Mouse (Mus musculus) MEL (cell line): ENCODE results near the gene Lypd1. TPM values are rescaled to one million over a fixed set of nuclear protein-coding genes. Genes with fewer than 3 reads are reported as not detected.

Experiments used
- DNase-seq: peaks from one replicate; pipeline ENCODE4 v3.0.0; 2011; ENCODE audit warnings: low read depth, low spot score
- H3K27ac ChIP-seq: 2 replicates; pipeline ENCODE4 v1.5.1; 2012; ENCODE audit warnings: low read depth, mild to moderate bottlenecking, control low read depth, low read length, moderate library complexity; ENCODE audit not compliant: control insufficient read depth
- H3K27me3 ChIP-seq, 2 experiments: fragments of 150-350 bp in 1 of 2; sonication (generic) in 1 of 2; 2 replicates each; pipeline ENCODE4 v1.6.1; 2012; ENCODE audit warnings: low read length in 2 of 2, mild to moderate bottlenecking in 2 of 2, improper control_type of control experiment in 1 of 2, moderate library complexity in 1 of 2; ENCODE audit not compliant: insufficient read depth in 2 of 2, control insufficient read depth in 1 of 2
- H3K36me3 ChIP-seq, 2 experiments: 2 replicates each; pipeline ENCODE4 v1.6.1; 2012 to 2014; ENCODE audit warnings: low read length in 2 of 2, improper control_type of control experiment in 1 of 2, inconsistent platforms in 1 of 2, mild to moderate bottlenecking in 1 of 2; ENCODE audit not compliant: insufficient read depth in 2 of 2, control insufficient read depth in 1 of 2
- H3K4me1 ChIP-seq, 2 experiments: fragments of 150-350 bp in 1 of 2; sonication (generic) in 1 of 2; 2 replicates each; pipeline ENCODE4 v1.6.1; 2012; ENCODE audit warnings: low read length in 2 of 2, improper control_type of control experiment in 1 of 2, mild to moderate bottlenecking in 1 of 2; ENCODE audit not compliant: insufficient read depth in 2 of 2, control insufficient read depth in 1 of 2
- H3K4me3 ChIP-seq, 2 experiments: fragments of 150-350 bp in 1 of 2; sonication (generic) in 1 of 2; 2 replicates each; pipeline ENCODE4 v1.5.1; 2012; ENCODE audit warnings: low read depth in 2 of 2, low read length in 2 of 2, mild to moderate bottlenecking in 2 of 2, moderate library complexity in 2 of 2, control low read depth in 1 of 2, improper control_type of control experiment in 1 of 2; ENCODE audit not compliant: control insufficient read depth in 1 of 2, insufficient read depth in 1 of 2
- H3K79me2 ChIP-seq: 2 replicates; pipeline ENCODE4 v1.6.1; 2012; ENCODE audit warnings: mild to moderate bottlenecking, low read length, moderate library complexity; ENCODE audit not compliant: control insufficient read depth, poor library complexity, insufficient read depth
- H3K9ac ChIP-seq: 2 replicates; pipeline ENCODE4 v1.6.1; 2012; ENCODE audit warnings: low read depth, mild to moderate bottlenecking, control low read depth, low read length, moderate library complexity; ENCODE audit not compliant: control insufficient read depth, poor library complexity, severe bottlenecking
- H3K9me3 ChIP-seq: fragments of 150-350 bp; sonication (generic); replicated peaks from 2 replicates; pipeline ENCODE4 v1.6.1; 2012; ENCODE audit warnings: mild to moderate bottlenecking, low read length, improper control_type of control experiment, moderate library complexity; ENCODE audit not compliant: insufficient read depth
- CHD1 ChIP-seq: IDR thresholded peaks from 2 replicates; pipeline ENCODE4 v1.6.1; 2012; ENCODE audit warnings: low read depth, mild to moderate bottlenecking, inconsistent platforms, low read length, improper control_type of control experiment
- ELF1 ChIP-seq: IDR thresholded peaks from 2 replicates; pipeline ENCODE4 v1.6.1; 2014; ENCODE audit warnings: low read depth, mild to moderate bottlenecking, inconsistent platforms, low read length, improper control_type of control experiment, moderate library complexity
- EP300 ChIP-seq, 2 experiments: IDR thresholded peaks; 2 replicates each; pipeline ENCODE4 v1.6.1; 2011; ENCODE audit warnings: improper control_type of control experiment in 2 of 2, low read length in 2 of 2, low read depth in 1 of 2, mild to moderate bottlenecking in 1 of 2
- GATA1 ChIP-seq: IDR thresholded peaks from 2 replicates; pipeline ENCODE4 v1.6.1; 2011; ENCODE audit warnings: low read depth, low read length, improper control_type of control experiment
- HCFC1 ChIP-seq: IDR thresholded peaks from 2 replicates; pipeline ENCODE4 v1.6.1; 2012; ENCODE audit warnings: low read depth, mild to moderate bottlenecking, inconsistent platforms, low read length, improper control_type of control experiment, moderate library complexity
- JUND ChIP-seq: IDR thresholded peaks from 2 replicates; pipeline ENCODE4 v1.6.1; 2011; ENCODE audit warnings: low read depth, mild to moderate bottlenecking, improper control_type of control experiment, low read length
- KAT2A ChIP-seq: conservative IDR thresholded peaks from 2 replicates; pipeline ENCODE4 v1.6.1; 2012; ENCODE audit warnings: low read depth, low read length, improper control_type of control experiment, inconsistent platforms
- MAX ChIP-seq: IDR thresholded peaks from 2 replicates; pipeline ENCODE4 v1.6.1; 2011; ENCODE audit warnings: low read length, improper control_type of control experiment
- MAZ ChIP-seq: IDR thresholded peaks from 2 replicates; pipeline ENCODE4 v1.6.1; 2012; ENCODE audit warnings: low read depth, mild to moderate bottlenecking, inconsistent platforms, low read length, improper control_type of control experiment
- MEF2A ChIP-seq: IDR thresholded peaks from 2 replicates; pipeline ENCODE4 v1.6.1; 2014; ENCODE audit warnings: low read depth, mild to moderate bottlenecking, inconsistent platforms, low read length, improper control_type of control experiment; ENCODE audit not compliant: poor library complexity, insufficient replicate concordance, severe bottlenecking; ENCODE audit errors: extremely low read depth
- MXI1 ChIP-seq: IDR thresholded peaks from 2 replicates; pipeline ENCODE4 v1.6.1; 2011; ENCODE audit warnings: mild to moderate bottlenecking, low read depth, low read length, improper control_type of control experiment
- POLR2A ChIP-seq, 2 experiments: IDR thresholded peaks; 2 replicates each; pipeline ENCODE4 v1.6.1; 2011 to 2012; ENCODE audit warnings: low read length in 2 of 2, mild to moderate bottlenecking in 2 of 2, control low read depth in 1 of 2, improper control_type of control experiment in 1 of 2, low read depth in 1 of 2, moderate library complexity in 1 of 2; ENCODE audit not compliant: control insufficient read depth in 1 of 2, insufficient read depth in 1 of 2, poor library complexity in 1 of 2
- POLR2AphosphoS2 ChIP-seq: IDR thresholded peaks from 2 replicates; pipeline ENCODE4 v1.6.1; 2011; ENCODE audit warnings: low read length, improper control_type of control experiment
- POLR2AphosphoS5 ChIP-seq: IDR thresholded peaks from 2 replicates; pipeline ENCODE4 v1.6.1; 2012; ENCODE audit warnings: low read depth, borderline replicate concordance, mild to moderate bottlenecking, inconsistent platforms, low read length, moderate library complexity, mixed read lengths
- RAD21 ChIP-seq: IDR thresholded peaks from 2 replicates; pipeline ENCODE4 v1.6.1; 2011; ENCODE audit warnings: mild to moderate bottlenecking, low read depth, low read length, improper control_type of control experiment
- SIN3A ChIP-seq: IDR thresholded peaks from 2 replicates; pipeline ENCODE4 v1.6.1; 2012; ENCODE audit warnings: low read length, improper control_type of control experiment, inconsistent platforms
- SMC3 ChIP-seq: IDR thresholded peaks from 2 replicates; pipeline ENCODE4 v1.6.1; 2011; ENCODE audit warnings: low read depth, low read length, improper control_type of control experiment
- TAL1 ChIP-seq: IDR thresholded peaks from 2 replicates; pipeline ENCODE4 v1.6.1; 2012; ENCODE audit warnings: mild to moderate bottlenecking, inconsistent platforms, low read length, moderate library complexity, mixed read lengths
- TBP ChIP-seq: IDR thresholded peaks from 2 replicates; pipeline ENCODE4 v1.8.0; 2011; ENCODE audit warnings: low read depth, low read length, improper control_type of control experiment
- UBTF ChIP-seq: IDR thresholded peaks from 2 replicates; pipeline ENCODE4 v1.6.1; 2012; ENCODE audit warnings: low read depth, mild to moderate bottlenecking, inconsistent platforms, low read length, improper control_type of control experiment, moderate library complexity, borderline replicate concordance; ENCODE audit not compliant: insufficient read depth
- USF1 ChIP-seq: IDR thresholded peaks from 2 replicates; pipeline ENCODE4 v1.6.1; 2014; ENCODE audit warnings: low read depth, mild to moderate bottlenecking, inconsistent platforms, low read length, improper control_type of control experiment, moderate library complexity
- ZMIZ1 ChIP-seq: IDR thresholded peaks from 2 replicates; pipeline ENCODE4 v1.6.1; 2012; ENCODE audit warnings: low read depth, mild to moderate bottlenecking, inconsistent platforms, low read length, improper control_type of control experiment, moderate library complexity
- ZNF384 ChIP-seq: IDR thresholded peaks from 2 replicates; pipeline ENCODE4 v1.6.1; 2012; ENCODE audit warnings: low read depth, mild to moderate bottlenecking, inconsistent platforms, low read length, improper control_type of control experiment
- polyA plus RNA-seq, 2 experiments: library from polyadenylated mRNA; stranded (reverse) in 1 of 2; unstranded in 1 of 2; fragments of >175 nt in 1 of 2; fragments of >200 nt in 1 of 2; gene quantifications; 2 replicates each; pipeline versions ENCODE4 v1.2.1 to v1.2.4; 2012; ENCODE audit warnings: low replicate concordance in 2 of 2, low read depth in 1 of 2; ENCODE audit not compliant: insufficient read length in 2 of 2, insufficient read depth in 1 of 2, missing spikeins in 1 of 2
- total RNA-seq: library from RNA; depleted of rRNA; stranded (reverse); fragments of 300-350 nt; gene quantifications from 2 replicates; pipeline ENCODE4 v1.2.3, GENCODE M21; 2012

Lypd1 gene
- total and polyA plus RNA-seq, 3 experiments = 0.04 TPM; not detected in 2

DNA sequence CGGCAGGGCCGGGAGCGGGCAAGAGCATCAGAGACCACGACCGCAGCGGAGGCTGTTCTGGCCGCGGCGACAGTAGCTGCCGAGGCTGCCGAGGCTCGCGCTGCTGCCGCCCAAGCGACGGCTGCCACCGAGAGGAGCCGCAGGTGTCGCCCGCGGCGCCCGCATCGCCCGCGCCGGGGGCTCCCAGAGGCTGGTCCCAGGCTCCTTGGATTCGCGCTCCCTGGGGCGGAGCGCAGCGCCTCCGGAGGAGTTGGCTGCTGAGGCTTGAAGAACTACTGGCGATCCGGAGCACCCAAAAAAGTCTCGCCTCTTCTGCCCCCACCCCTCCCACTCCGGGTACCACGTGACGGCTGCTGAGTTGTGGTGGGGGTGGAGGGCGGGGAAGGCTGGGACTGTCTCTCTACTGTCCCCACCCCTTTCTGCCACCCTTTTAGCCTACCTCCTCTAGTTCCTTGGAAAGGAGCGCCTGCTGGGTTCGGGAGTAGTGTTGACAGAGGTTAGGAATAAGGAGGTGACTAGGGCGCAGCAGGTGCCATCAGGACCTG lies 928 bp downstream of the Lypd1 start:
- Histone ChIP-seq H3K27ac (no peak overlapping the region), H3K4me3 (no peak overlapping the region), H3K9ac (no peak overlapping the region)

DNA sequence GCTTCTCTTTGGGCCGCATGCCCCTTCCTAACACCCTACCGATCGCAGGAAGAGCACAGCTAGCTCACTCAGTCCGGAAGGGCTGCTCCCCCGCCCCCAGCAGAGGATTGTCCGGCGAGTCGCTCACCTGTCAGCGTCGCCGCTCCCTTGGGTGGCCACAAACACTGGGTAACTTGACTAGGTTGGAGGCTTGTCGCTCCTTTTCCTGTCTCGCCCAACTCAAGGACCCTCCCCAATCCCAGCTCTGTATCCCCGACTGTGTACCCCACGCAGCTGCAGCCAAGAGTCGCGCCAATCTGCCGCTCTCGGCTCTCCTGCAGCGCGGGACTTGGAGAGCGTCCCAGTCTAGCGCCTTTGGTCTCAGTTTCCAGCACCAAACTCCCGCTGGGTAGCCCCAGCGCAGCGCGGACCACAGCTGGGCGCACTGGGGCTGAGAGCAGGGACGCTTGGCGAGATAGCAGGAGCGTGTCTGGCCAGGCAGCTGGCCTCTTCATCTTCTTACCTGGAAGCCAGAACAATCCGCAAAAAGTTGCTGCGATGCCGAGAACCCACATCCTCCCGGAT lies 1.5 kb downstream of the Lypd1 start:
- H3K9ac ChIP-seq = no peak overlapping the region
- no peak for DNase-seq
- H3K4me3 ChIP-seq = no peak overlapping the region

More for the DNA sequence above, 928 bp downstream of the Lypd1 start:
- TF ChIP-seq TAL1 (no peak), ELF1 (no peak), MEF2A (no peak), SIN3A (no peak), GATA1 (no peak), CHD1 (no peak), USF1 (no peak), TBP (no peak), ZNF384 (no peak), POLR2AphosphoS2 (no peak), SMC3 (no peak), POLR2A (IDR thresholded peaks at IDR 0.05; ENCODE audit: control insufficient read depth in 1 of 2, insufficient read depth in 1 of 2, low read depth in 1 of 2, low read length in 2 of 2, poor library complexity in 1 of 2) (no peak), UBTF (no peak), MXI1 (no peak), EP300 (IDR thresholded peaks at IDR 0.05; ENCODE audit: low read depth in 1 of 2, low read length in 2 of 2) (no peak)
- TF ChIP-seq, all 39 proteins: peak for 0
- H3K79me2 ChIP-seq = no peaks in the 10 kb centered on the region
- H3K4me1 ChIP-seq = no peaks in the 10 kb centered on the region
- H3K9me3 ChIP-seq = no peaks in the 10 kb centered on the region
- DNase-seq = no peak
- H3K27me3 ChIP-seq = no peaks in the 10 kb centered on the region
- no peaks in the 10 kb centered on the region for H3K36me3 ChIP-seq

More for the DNA sequence above, 1.5 kb downstream of the Lypd1 start:
- Histone ChIP-seq H3K27ac (no peak overlapping the region), H3K9me3 (no peaks in the 10 kb centered on the region), H3K79me2 (no peaks in the 10 kb centered on the region), H3K4me1 (no peaks in the 10 kb centered on the region), H3K27me3 (no peaks in the 10 kb centered on the region), H3K36me3 (no peaks in the 10 kb centered on the region)
- TF ChIP-seq UBTF (no peak), KAT2A (no peak), HCFC1 (no peak), ZNF384 (no peak), USF1 (no peak), ZMIZ1 (no peak), TAL1 (no peak), MAZ (no peak), RAD21 (no peak), TBP (no peak), POLR2AphosphoS5 (no peak), CHD1 (no peak), JUND (no peak), MAX (no peak), SIN3A (no peak)
